Mouse (Mus musculus) neural tube, embryonic 11.5 days (tissue): ENCODE measurements around the gene Syne1. TPM values are rescaled to one million over a fixed set of nuclear protein-coding genes. Genes with fewer than 3 reads are reported as not detected.

Source experiments
- ATAC-seq: fragments of 200-750 bp; cut with Nextera tagmentation; 2 replicates; pipeline ENCODE4 v1.8.0; 2017; ENCODE audit warnings: moderate number of reproducible peaks, mild to moderate bottlenecking, moderate TSS enrichment, moderate library complexity; ENCODE audit not compliant: insufficient read depth, low FRiP score, low TSS enrichment
- DNase-seq: peaks from one replicate; pipeline ENCODE4 v3.0.0-alpha.2; 2015; ENCODE audit warnings: low spot score
- H3K27ac ChIP-seq: fragments of 300-500 bp; sonication (generic); 2 replicates; pipeline ENCODE4 v1.5.1; 2014; ENCODE audit warnings: low read depth, mild to moderate bottlenecking, low read length
- H3K27me3 ChIP-seq: fragments of 300-500 bp; sonication (generic); 2 replicates; pipeline ENCODE4 v1.6.1; 2014; ENCODE audit warnings: mild to moderate bottlenecking, low read length, mixed read lengths; ENCODE audit not compliant: control insufficient read depth, insufficient read depth
- H3K36me3 ChIP-seq: fragments of 300-500 bp; sonication (generic); 2 replicates; pipeline ENCODE4 v1.6.1; 2014; ENCODE audit warnings: mild to moderate bottlenecking, low read length, moderate library complexity, mixed read lengths; ENCODE audit not compliant: control insufficient read depth, insufficient read depth
- H3K4me1 ChIP-seq: fragments of 300-500 bp; sonication (generic); 2 replicates; pipeline ENCODE4 v1.6.1; 2014; ENCODE audit warnings: low read length, mixed read lengths; ENCODE audit not compliant: control insufficient read depth, insufficient read depth
- H3K4me2 ChIP-seq: fragments of 300-500 bp; sonication (generic); 2 replicates; pipeline ENCODE4 v1.6.1; 2014; ENCODE audit warnings: low read depth, mild to moderate bottlenecking, moderate library complexity
- H3K4me3 ChIP-seq: fragments of 300-500 bp; sonication (generic); 2 replicates; pipeline ENCODE4 v1.5.1; 2014; ENCODE audit warnings: low read depth, low read length
- H3K9ac ChIP-seq: fragments of 300-500 bp; sonication (generic); 2 replicates; pipeline ENCODE4 v1.6.1; 2014; ENCODE audit warnings: mild to moderate bottlenecking, low read length
- H3K9me3 ChIP-seq: fragments of 300-500 bp; sonication (generic); 2 replicates; pipeline ENCODE4 v1.6.1; 2016; ENCODE audit warnings: low read length; ENCODE audit not compliant: control insufficient read depth
- WGBS: fragments of 180-500 bp; shearing (Covaris S2); extraction: QIAGEN DNeasy Blood & Tissue Kit; methylation state at CpG from one replicate; pipeline ENCODE4 v1.1.7; 2014; 5-methylcytosine and 5-hydroxymethylcytosine counted together
- polyA plus RNA-seq: library from polyadenylated mRNA; unstranded; fragments of >200 nt; fragmentation: Nextera tagmentation; extraction: Ambion mirVana; gene quantifications from 2 replicates; pipeline ENCODE4 v1.2.1, GENCODE M21; 2014

The Syne1 gene
- polyA plus RNA-seq, 1 experiment from 2014 or later: 3.2 TPM

GRCm38 (mm10) chr10:5025906-5026305 lies 525.4 kb downstream of the Syne1 start:
- 91% methylated on average over 4 of the region's 4 CpGs for WGBS
- Histone ChIP-seq H3K27me3 (no peaks in the 10 kb centered on the region), H3K36me3 (no peaks in the 10 kb centered on the region), H3K9ac (no peak overlapping the region), H3K4me1 (no peaks in the 10 kb centered on the region), H3K4me3 (no peak overlapping the region), H3K27ac (no peak overlapping the region), H3K4me2 (no peak overlapping the region), H3K9me3 (no peaks in the 10 kb centered on the region)
- ATAC-seq (no peak), DNase-seq (no peak)

GRCm38 (mm10) chr10:5017148-5017547 lies 534.1 kb downstream of the Syne1 start:
- H3K27ac ChIP-seq: no peak overlapping the region
- no peak overlapping the region for H3K4me2 ChIP-seq
- no peaks in the 10 kb centered on the region for H3K36me3 ChIP-seq
- no peaks in the 10 kb centered on the region for H3K4me1 ChIP-seq
- DNase-seq (no peak), ATAC-seq (no peak)
- H3K9me3 ChIP-seq: no peaks in the 10 kb centered on the region
- whole genome bisulfite sequencing: 61% methylated on average over 1 of the region's 1 CpGs
- H3K27me3 ChIP-seq: no peaks in the 10 kb centered on the region
- no peak overlapping the region for H3K9ac ChIP-seq
- no peak overlapping the region for H3K4me3 ChIP-seq

- DNase-seq (no peak), ATAC-seq (no peak)
- 94% methylated on average over 1 of the region's 1 CpGs for WGBS
- Histone ChIP-seq H3K9me3 (no peaks in the 10 kb centered on the region), H3K4me2 (no peak overlapping the region), H3K9ac (no peak overlapping the region), H3K4me3 (no peak overlapping the region), H3K36me3 (no peaks in the 10 kb centered on the region), H3K4me1 (no peaks in the 10 kb centered on the region), H3K27me3 (no peaks in the 10 kb centered on the region), H3K27ac (no peak overlapping the region)
Measured at GRCm38 (mm10) chr10:5014976-5015375, 536.3 kb downstream of the Syne1 start.

GRCm38 (mm10) chr10:5012004-5012403 lies 539.3 kb downstream of the Syne1 start:
- no peak for DNase-seq

GRCm38 (mm10) chr10:5008795-5009366 lies 542.4 kb downstream of the Syne1 start:
- H3K4me1 ChIP-seq: no peaks in the 10 kb centered on the region
- H3K9ac ChIP-seq: no peak overlapping the region
- no peak for ATAC-seq
- DNase-seq: no peak
- H3K4me3 ChIP-seq: no peak overlapping the region
- no peak overlapping the region for H3K27ac ChIP-seq
- H3K9me3 ChIP-seq: no peaks in the 10 kb centered on the region
- no peak overlapping the region for H3K4me2 ChIP-seq
- H3K27me3 ChIP-seq: no peaks in the 10 kb centered on the region
- 64% methylated on average over 8 of the region's 8 CpGs for WGBS
- no peaks in the 10 kb centered on the region for H3K36me3 ChIP-seq

More at GRCm38 (mm10) chr10:5012004-5012403, 539.3 kb downstream of the Syne1 start:
- Histone ChIP-seq H3K9me3 (no peaks in the 10 kb centered on the region), H3K27me3 (no peaks in the 10 kb centered on the region), H3K4me3 (no peak overlapping the region), H3K36me3 (no peaks in the 10 kb centered on the region), H3K9ac (no peak overlapping the region), H3K4me1 (no peaks in the 10 kb centered on the region), H3K4me2 (no peak overlapping the region), H3K27ac (no peak overlapping the region)
- no peak for ATAC-seq

GRCm38 (mm10) chr10:4996592-4996991 lies 554.7 kb downstream of the Syne1 start:
- Histone ChIP-seq H3K9me3 (no peaks in the 10 kb centered on the region), H3K4me1 (no peaks in the 10 kb centered on the region), H3K36me3 (no peaks in the 10 kb centered on the region), H3K9ac (no peak overlapping the region), H3K4me2 (no peak overlapping the region), H3K27ac (no peak overlapping the region), H3K4me3 (no peak overlapping the region), H3K27me3 (no peaks in the 10 kb centered on the region)
- no peak for DNase-seq
- no peak for ATAC-seq
- WGBS: 79% methylated on average over 3 of the region's 3 CpGs

- no peaks in the 10 kb centered on the region for H3K27me3 ChIP-seq
- H3K27ac ChIP-seq: no peak overlapping the region
- DNase-seq (no peak), ATAC-seq (no peak)
- H3K9ac ChIP-seq: no peak overlapping the region
- no peaks in the 10 kb centered on the region for H3K9me3 ChIP-seq
- H3K36me3 ChIP-seq: no peaks in the 10 kb centered on the region
- WGBS: 87% methylated on average over 3 of the region's 3 CpGs
- no peak overlapping the region for H3K4me2 ChIP-seq
- no peak overlapping the region for H3K4me3 ChIP-seq
- H3K4me1 ChIP-seq: no peaks in the 10 kb centered on the region
Measured at GRCm38 (mm10) chr10:4993802-4994201, 557.5 kb downstream of the Syne1 start.

GRCm38 (mm10) chr10:4983919-4984318 lies 567.4 kb downstream of the Syne1 start:
- H3K9me3 ChIP-seq: no peaks in the 10 kb centered on the region
- ATAC-seq: no peak
- no peaks in the 10 kb centered on the region for H3K4me1 ChIP-seq
- H3K4me3 ChIP-seq: no peak overlapping the region
- H3K27me3 ChIP-seq: no peaks in the 10 kb centered on the region
- H3K4me2 ChIP-seq: no peak overlapping the region
- DNase-seq: no peak
- no peak overlapping the region for H3K27ac ChIP-seq
- no peaks in the 10 kb centered on the region for H3K36me3 ChIP-seq
- H3K9ac ChIP-seq: no peak overlapping the region
- 77% methylated on average over 2 of the region's 2 CpGs for WGBS

- H3K27ac ChIP-seq: no peak overlapping the region
- no peak overlapping the region for H3K9ac ChIP-seq
- ATAC-seq (no peak), DNase-seq (no peak)
- H3K9me3 ChIP-seq: no peaks in the 10 kb centered on the region
- H3K4me3 ChIP-seq: no peak overlapping the region
- H3K4me2 ChIP-seq: no peak overlapping the region
- 93% methylated on average over 3 of the region's 3 CpGs for WGBS
- H3K36me3 ChIP-seq: no peaks in the 10 kb centered on the region
- H3K4me1 ChIP-seq: no peaks in the 10 kb centered on the region
- no peaks in the 10 kb centered on the region for H3K27me3 ChIP-seq
Measured at GRCm38 (mm10) chr10:4977374-4977773, 573.9 kb downstream of the Syne1 start.
